Mouse (Mus musculus) liver, embryonic 14.5 days (tissue): ENCODE data around the gene Kirrel3. TPM values are rescaled to one million over a fixed set of nuclear protein-coding genes. Genes with fewer than 3 reads are reported as not detected.

Experiments used
- ATAC-seq: fragments of 200-750 bp; cut with Nextera tagmentation; 2 replicates; pipeline ENCODE4 v1.8.0; 2017; ENCODE audit warnings: moderate number of reproducible peaks, mild to moderate bottlenecking, moderate library complexity; ENCODE audit not compliant: insufficient read depth
- DNase-seq, 3 experiments: peaks; one replicate each; pipeline ENCODE4 v3.0.0-alpha.2; 2012 to 2013; ENCODE audit warnings: low read depth in 3 of 3, low spot score in 3 of 3
- H3K27ac ChIP-seq: fragments of 300-500 bp; sonication (generic); 2 replicates; pipeline ENCODE4 v1.5.1; 2014; ENCODE audit warnings: moderate library complexity, mild to moderate bottlenecking, control low read depth, inconsistent platforms
- H3K27me3 ChIP-seq: fragments of 300-500 bp; sonication (generic); 2 replicates; pipeline ENCODE4 v1.6.1; 2014; ENCODE audit warnings: mild to moderate bottlenecking, low read length, moderate library complexity; ENCODE audit not compliant: control insufficient read depth, insufficient read depth
- H3K36me3 ChIP-seq: fragments of 300-500 bp; sonication (generic); replicated peaks from 2 replicates; pipeline ENCODE4 v1.6.1; 2014; ENCODE audit warnings: low read depth; ENCODE audit not compliant: control insufficient read depth, insufficient read depth
- H3K4me1 ChIP-seq, 2 experiments: fragments of 200-500 bp in 1 of 2; fragments of 300-500 bp in 1 of 2; sonication (generic) in 1 of 2; replicated peaks; 2 replicates each; pipeline ENCODE4 v1.6.1; 2012 to 2014; ENCODE audit warnings: antibody characterized with exemption in 1 of 2, inconsistent platforms in 1 of 2, low read length in 1 of 2; ENCODE audit not compliant: control insufficient read depth in 2 of 2, insufficient read depth in 2 of 2
- H3K4me2 ChIP-seq: fragments of 300-500 bp; sonication (generic); 2 replicates; pipeline ENCODE4 v1.6.1; 2014; ENCODE audit warnings: low read depth, mild to moderate bottlenecking, control low read depth, moderate library complexity
- H3K4me3 ChIP-seq, 2 experiments: fragments of 200-500 bp in 1 of 2; fragments of 300-500 bp in 1 of 2; sonication (generic) in 1 of 2; 2 replicates each; pipeline ENCODE4 v1.5.1; 2012 to 2014; ENCODE audit warnings: low read depth in 2 of 2, low read length in 2 of 2, mild to moderate bottlenecking in 2 of 2, control low read depth in 1 of 2, inconsistent platforms in 1 of 2, moderate library complexity in 1 of 2; ENCODE audit not compliant: insufficient read depth in 1 of 2
- H3K9ac ChIP-seq: fragments of 300-500 bp; sonication (generic); replicated peaks from 2 replicates; pipeline ENCODE4 v1.6.1; 2014; ENCODE audit warnings: mild to moderate bottlenecking, control low read depth, moderate library complexity
- H3K9me3 ChIP-seq: fragments of 300-500 bp; sonication (generic); 2 replicates; pipeline ENCODE4 v1.6.1; 2016; ENCODE audit warnings: low read length, mixed read lengths; ENCODE audit not compliant: control insufficient read depth
- CTCF ChIP-seq: IDR thresholded peaks from 2 replicates; pipeline ENCODE4 v1.5.1; 2016; ENCODE audit warnings: antibody characterized with exemption, low read depth, control low read depth
- EP300 ChIP-seq: IDR thresholded peaks from 2 replicates; pipeline ENCODE4 v1.6.1; 2016; ENCODE audit warnings: antibody characterized with exemption, low read depth
- WGBS: fragments of 180-500 bp; shearing (Covaris S2); extraction: QIAGEN DNeasy Blood & Tissue Kit; methylation state at CpG from one replicate; pipeline ENCODE4 v1.1.7; 2014; ENCODE audit not compliant: insufficient replicate concordance; 5-methylcytosine and 5-hydroxymethylcytosine counted together
- polyA plus RNA-seq, 2 experiments: library from polyadenylated mRNA; depleted of rRNA in 1 of 2; stranded (reverse) in 1 of 2; unstranded in 1 of 2; fragments of >200 nt; fragmentation: Nextera tagmentation in 1 of 2; extraction: Ambion mirVana in 1 of 2; gene quantifications; 2 replicates each; pipeline versions ENCODE4 v1.2.1 to v1.2.3; 2012 to 2014

Gene Kirrel3
- polyA plus RNA-seq, 2 experiments, result 0.08 TPM; not detected in 1

DNA sequence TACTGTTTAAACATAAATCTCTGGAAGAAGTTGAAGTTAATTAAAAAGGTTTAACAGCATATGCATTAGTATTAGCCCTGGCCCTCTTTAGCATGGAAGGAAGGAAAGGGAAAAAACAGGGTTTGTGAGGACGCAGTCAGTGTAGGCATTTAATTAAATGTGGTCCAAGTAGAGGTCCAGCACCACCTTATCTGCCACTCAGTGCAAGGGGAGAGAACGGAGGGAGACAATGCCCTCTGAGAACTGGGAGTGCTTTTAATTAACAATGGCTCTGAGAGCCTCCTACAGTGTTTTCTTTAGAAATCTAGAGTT, 339.4 kb downstream of the Kirrel3 start:
- Histone ChIP-seq H3K9me3 (no peaks in the 10 kb centered on the region), H3K27me3 (no peaks in the 10 kb centered on the region), H3K4me1 (no peaks in the 10 kb centered on the region), H3K4me3 (no peak overlapping the region), H3K4me2 (no peak overlapping the region), H3K9ac (no peak overlapping the region), H3K27ac (no peak overlapping the region), H3K36me3 (no peaks in the 10 kb centered on the region)
- DNase-seq (no peak), ATAC-seq (no peak)
- TF ChIP-seq EP300 (no peak), CTCF (no peak)
- 43% methylated on average over 2 of the region's 2 CpGs for WGBS

DNA sequence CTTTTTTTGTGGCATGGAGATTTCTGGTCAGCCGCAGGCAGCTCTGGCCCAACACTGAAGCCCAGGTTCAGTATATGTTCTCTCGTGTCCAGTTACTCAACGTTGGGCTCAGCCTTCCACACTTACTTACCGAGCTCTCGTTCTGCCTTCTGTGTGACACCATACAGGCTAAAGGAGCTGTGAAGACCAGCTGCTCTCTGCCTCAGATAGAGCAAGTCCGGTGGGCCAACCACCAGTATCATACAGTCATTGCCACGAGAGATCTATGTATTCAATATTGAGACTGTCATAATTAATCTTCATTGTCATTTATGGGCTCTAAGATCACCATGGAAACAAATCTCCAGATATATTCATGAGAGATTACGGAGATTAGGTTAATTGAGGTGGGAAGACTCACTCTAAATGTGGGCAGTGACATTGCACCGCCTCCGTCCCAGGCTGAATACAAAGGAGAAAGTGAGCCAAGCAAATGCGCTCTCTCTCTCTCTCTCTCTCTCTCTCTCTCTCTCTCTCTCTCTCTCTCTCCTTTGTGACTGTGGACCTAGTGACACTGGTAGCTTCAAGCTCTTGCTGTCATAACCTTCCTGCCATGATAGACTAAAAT, 339.8 kb downstream of the Kirrel3 start:
- no peaks in the 10 kb centered on the region for H3K4me1 ChIP-seq
- H3K27ac ChIP-seq, result no peak overlapping the region
- DNase-seq (no peak), ATAC-seq (no peak)
- TF ChIP-seq CTCF, result no peak
- TF ChIP-seq EP300, result no peak
- H3K4me3 ChIP-seq, result no peak overlapping the region
- no peak overlapping the region for H3K4me2 ChIP-seq
- H3K9me3 ChIP-seq, result no peaks in the 10 kb centered on the region
- H3K36me3 ChIP-seq, result no peaks in the 10 kb centered on the region
- 68% methylated on average over 11 of the region's 11 CpGs for WGBS
- no peak overlapping the region for H3K9ac ChIP-seq
- no peaks in the 10 kb centered on the region for H3K27me3 ChIP-seq

DNA sequence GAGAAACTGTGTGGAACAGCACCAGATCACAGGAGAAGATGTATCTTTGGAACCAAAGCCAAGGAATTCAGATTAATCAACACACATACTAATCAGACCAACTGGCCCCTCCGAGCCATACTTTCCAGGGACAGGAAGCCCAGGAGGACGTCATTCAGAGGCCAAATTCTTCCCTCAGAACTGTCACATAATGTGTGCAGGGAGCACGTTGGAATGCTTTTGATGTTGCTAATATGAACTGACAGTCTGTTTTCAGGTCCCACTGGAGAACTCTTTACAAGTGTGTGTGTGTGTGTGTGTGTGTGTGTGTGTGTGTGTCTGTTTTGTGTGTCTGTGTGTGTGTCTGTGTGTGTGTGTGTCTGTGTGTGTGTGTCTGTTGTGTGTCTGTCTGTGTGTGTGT, 345.0 kb downstream of the Kirrel3 start:
- 30% methylated on average over 3 of the region's 3 CpGs for WGBS

DNA sequence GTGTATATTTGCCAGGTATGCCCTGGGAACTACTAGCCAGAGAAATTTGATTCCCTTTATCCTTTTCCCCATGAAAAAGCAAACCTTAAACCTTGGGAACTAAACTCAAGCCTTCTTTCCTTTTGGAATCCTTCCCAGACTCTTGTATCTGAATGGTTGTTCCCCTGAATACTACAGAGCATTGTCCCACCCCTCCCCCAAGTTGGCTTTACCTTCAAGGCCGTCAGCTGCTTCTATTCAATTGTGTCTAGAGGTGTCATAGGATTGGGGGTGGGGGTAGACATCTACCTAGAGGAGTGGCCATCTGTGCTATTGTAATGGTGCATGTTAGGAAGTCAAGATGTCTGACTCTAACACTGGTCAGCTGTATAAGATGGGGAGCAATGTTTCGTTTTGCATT, 351.1 kb downstream of the Kirrel3 start:
- no peak for ATAC-seq

More for the DNA sequence above, 345.0 kb downstream of the Kirrel3 start:
- no peak overlapping the region for H3K9ac ChIP-seq
- H3K4me3 ChIP-seq, result no peak overlapping the region
- no peak overlapping the region for H3K4me2 ChIP-seq
- H3K36me3 ChIP-seq, result no peaks in the 10 kb centered on the region
- no peaks in the 10 kb centered on the region for H3K9me3 ChIP-seq
- no peaks in the 10 kb centered on the region for H3K4me1 ChIP-seq
- H3K27ac ChIP-seq, result no peak overlapping the region
- TF ChIP-seq CTCF (no peak), EP300 (no peak)
- DNase-seq (no peak), ATAC-seq (no peak)
- no peaks in the 10 kb centered on the region for H3K27me3 ChIP-seq

DNA sequence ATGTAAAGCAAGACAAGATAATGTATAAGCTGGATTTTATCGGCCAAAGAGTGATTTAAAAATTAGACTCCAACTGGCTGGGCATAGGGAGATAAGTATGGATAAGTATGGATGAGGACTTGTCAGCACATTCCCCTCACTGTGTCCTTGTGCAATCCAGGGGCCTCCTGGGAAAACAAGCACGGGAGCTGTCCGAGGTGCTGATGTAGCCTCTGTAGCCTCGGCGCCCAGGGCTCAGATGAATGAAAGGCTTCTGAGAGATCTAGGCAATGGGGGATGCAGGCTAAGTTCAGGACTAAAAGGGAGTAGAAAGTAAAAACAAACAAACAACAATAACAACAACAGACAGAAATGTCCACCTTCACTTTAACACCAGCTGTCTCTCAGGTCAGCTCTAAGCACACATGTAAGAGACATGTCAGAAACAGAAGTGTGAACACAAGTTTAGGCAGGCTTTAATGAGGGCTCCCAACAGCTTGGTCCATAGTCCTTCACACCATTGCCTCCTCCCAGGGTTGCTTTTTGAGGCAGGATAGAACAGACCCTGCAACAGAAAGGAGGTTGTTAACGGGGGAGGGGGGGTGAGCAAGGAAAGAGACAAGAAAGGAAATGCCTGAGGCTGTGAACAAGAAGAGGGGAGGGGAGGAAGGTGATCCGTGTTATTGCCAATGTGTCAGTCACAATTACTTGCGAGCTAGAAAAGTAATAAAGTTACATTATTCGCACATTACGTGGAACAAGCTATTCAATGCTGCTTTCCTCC, 352.2 kb downstream of the Kirrel3 start:
- Histone ChIP-seq H3K4me2 (no peak overlapping the region), H3K4me3 (no peak overlapping the region), H3K9ac (no peak overlapping the region), H3K9me3 (no peaks in the 10 kb centered on the region), H3K27me3 (no peaks in the 10 kb centered on the region), H3K36me3 (no peaks in the 10 kb centered on the region), H3K27ac (no peak overlapping the region), H3K4me1 (no peaks in the 10 kb centered on the region)
- ATAC-seq (no peak), DNase-seq (peak in 1 of 3 experiments; percentile 2)
- TF ChIP-seq EP300, result no peak
- TF ChIP-seq CTCF, result no peak
- WGBS, result 34% methylated on average over 10 of the region's 10 CpGs

More for the DNA sequence above, 351.1 kb downstream of the Kirrel3 start:
- Histone ChIP-seq H3K4me1 (no peaks in the 10 kb centered on the region), H3K4me3 (no peak overlapping the region), H3K4me2 (no peak overlapping the region), H3K9ac (no peak overlapping the region), H3K27ac (no peak overlapping the region), H3K27me3 (no peaks in the 10 kb centered on the region), H3K9me3 (no peaks in the 10 kb centered on the region), H3K36me3 (no peaks in the 10 kb centered on the region)
- 47% methylated on average over 2 of the region's 2 CpGs for WGBS
- no peak for DNase-seq
- no peak for TF ChIP-seq CTCF
- no peak for TF ChIP-seq EP300
